Mouse (Mus musculus) liver, postnatal 0 days (tissue): ENCODE data around the gene Rngtt.

Experiments
- CTCF ChIP-seq: sonication (generic); IDR thresholded peaks from 2 replicates; pipeline ENCODE4 v1.5.1; 2016; ENCODE audit warnings: antibody characterized with exemption, low read depth
- EP300 ChIP-seq: IDR thresholded peaks from 2 replicates; pipeline ENCODE4 v1.6.1; 2016; ENCODE audit warnings: antibody characterized with exemption, low read depth, mild to moderate bottlenecking

- TF ChIP-seq EP300 (no peak), CTCF (no peak)
These were observed 39.5 kb upstream of the Rngtt start for GRCm38 (mm10) chr4:33270386-33271314.
